Mouse (Mus musculus): Measurements from ENCODE around the gene Ascc2. TPM values are rescaled to one million over a fixed set of nuclear protein-coding genes. Genes with fewer than 3 reads are reported as not detected.

Gene Ascc2
- polyA plus RNA-seq, 1 experiment from 2014 or later, result 33.3 TPM

DNA sequence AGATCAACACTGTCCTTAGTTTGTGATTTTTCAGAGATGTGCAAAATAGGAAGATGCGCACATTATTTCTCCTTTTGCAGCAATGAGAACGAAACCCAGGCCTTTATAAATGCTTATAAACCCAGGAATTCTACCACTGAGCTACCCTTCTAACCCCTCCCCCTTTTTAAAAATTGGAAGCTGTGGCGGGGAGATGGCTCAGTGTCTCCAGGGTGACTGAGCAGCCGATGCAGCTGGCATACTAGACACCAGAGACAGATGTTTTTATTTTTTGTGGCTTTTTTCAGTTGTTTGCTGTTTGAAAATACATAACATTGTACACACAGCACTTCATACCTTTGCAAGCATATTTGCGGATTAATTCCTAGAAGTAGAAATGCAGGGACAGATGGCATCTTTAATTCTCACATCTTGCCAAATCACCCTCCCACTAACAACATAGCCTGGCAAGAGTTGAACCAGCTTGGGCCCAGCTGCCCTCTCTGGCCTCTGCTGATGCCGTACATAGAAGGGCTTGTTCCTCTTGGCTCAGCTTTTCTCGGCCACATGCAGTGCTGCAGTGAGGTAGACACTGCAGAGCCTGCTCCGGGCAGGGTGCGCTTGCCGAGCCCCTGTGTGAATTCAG lies 24.4 kb downstream of the Ascc2 start:
- H3K36me3 ChIP-seq, result peaks cover 38% of the 10 kb centered on the region
- no peaks in the 10 kb centered on the region for H3K4me1 ChIP-seq
- no peak overlapping the region for H3K9ac ChIP-seq
- no peak overlapping the region for H3K4me2 ChIP-seq (replicated peaks)
- H3K9me3 ChIP-seq (replicated peaks), result no peaks in the 10 kb centered on the region
- 74% methylated on average over 10 of the region's 10 CpGs for WGBS
- no peak overlapping the region for H3K4me3 ChIP-seq (replicated peaks)
- no peaks in the 10 kb centered on the region for H3K27me3 ChIP-seq
- no peak for ATAC-seq (ENCODE audit: insufficient number of reproducible peaks, low FRiP score, low TSS enrichment, low read depth)
- H3K27ac ChIP-seq (replicated peaks), result 0 out of 2 replicates have a peak overlapping the region, but pooled peaks have one; percentile 11

DNA sequence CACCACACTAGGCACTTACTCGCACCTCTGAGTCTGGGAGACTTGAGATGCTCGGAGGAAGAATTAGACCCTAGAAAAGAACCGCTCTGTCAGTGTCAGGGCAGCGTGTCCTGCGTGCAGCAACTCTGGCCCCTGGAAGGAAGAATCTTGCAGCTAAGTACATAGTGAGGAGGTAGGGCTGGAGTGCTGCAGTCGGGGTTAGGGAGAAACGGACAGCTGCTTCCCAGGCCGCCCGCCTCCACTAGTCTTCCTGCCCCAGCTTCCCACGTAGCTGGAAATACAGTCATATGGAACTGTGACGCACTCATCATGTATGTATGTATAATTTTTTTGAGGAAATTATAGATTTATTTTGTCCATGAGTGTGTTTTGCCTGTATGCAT lies 24.9 kb downstream of the Ascc2 start:
- Histone ChIP-seq H3K9me3 (replicated peaks) (no peaks in the 10 kb centered on the region), H3K27ac (replicated peaks) (no peak overlapping the region), H3K4me2 (replicated peaks) (no peak overlapping the region), H3K4me1 (no peaks in the 10 kb centered on the region), H3K4me3 (replicated peaks) (no peak overlapping the region), H3K9ac (no peak overlapping the region), H3K36me3 (peaks cover 33% of the 10 kb centered on the region), H3K27me3 (no peaks in the 10 kb centered on the region)
- 82% methylated on average over 11 of the region's 11 CpGs for WGBS
- no peak; the same call in 1 of the 2 replicates for ATAC-seq (ENCODE audit: insufficient number of reproducible peaks, low FRiP score, low TSS enrichment, low read depth)

GRCm38 (mm10) chr11:4671736-4672135 lies 34.2 kb downstream of the Ascc2 start:
- H3K9me3 ChIP-seq (replicated peaks), result no peaks in the 10 kb centered on the region
- H3K27me3 ChIP-seq, result no peaks in the 10 kb centered on the region
- H3K4me2 ChIP-seq (replicated peaks), result no peak overlapping the region
- peaks cover 36% of the 10 kb centered on the region for H3K36me3 ChIP-seq
- WGBS, result 83% methylated on average over 4 of the region's 4 CpGs
- no peaks in the 10 kb centered on the region for H3K4me1 ChIP-seq
- H3K4me3 ChIP-seq (replicated peaks), result no peak overlapping the region
- no peak overlapping the region for H3K9ac ChIP-seq
- no peak overlapping the region for H3K27ac ChIP-seq (replicated peaks)
- ATAC-seq (ENCODE audit: insufficient number of reproducible peaks, low FRiP score, low TSS enrichment, low read depth), result no peak

DNA sequence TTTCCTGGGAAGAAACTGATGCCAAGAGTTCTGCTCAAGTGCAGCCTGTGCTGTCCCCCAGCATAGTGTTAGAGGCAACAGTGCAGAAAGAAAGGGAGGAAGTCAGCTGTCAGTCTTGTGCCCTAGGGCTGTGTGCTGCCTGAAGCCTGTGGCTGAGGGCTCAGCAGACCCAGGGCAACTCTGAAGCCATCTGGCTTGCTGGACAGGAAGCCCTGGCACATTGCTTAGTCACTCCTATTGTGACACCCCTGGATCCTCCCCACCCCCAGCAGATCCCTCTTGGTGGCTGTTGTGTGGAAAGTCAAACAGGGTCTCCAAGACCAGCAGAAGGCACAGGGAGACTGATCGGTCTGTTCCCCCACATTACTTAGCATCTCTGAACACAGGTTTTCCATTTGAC lies 37.0 kb downstream of the Ascc2 start:
- no peaks in the 10 kb centered on the region for H3K9me3 ChIP-seq (replicated peaks)
- no peak overlapping the region for H3K9ac ChIP-seq
- H3K4me1 ChIP-seq, result peaks cover 13% of the 10 kb centered on the region
- no peak overlapping the region for H3K4me2 ChIP-seq (replicated peaks)
- no peak overlapping the region for H3K4me3 ChIP-seq (replicated peaks)
- WGBS, result 92% methylated on average over 1 of the region's 1 CpGs
- ATAC-seq (ENCODE audit: insufficient number of reproducible peaks, low FRiP score, low TSS enrichment, low read depth), result no peak
- H3K27me3 ChIP-seq, result no peaks in the 10 kb centered on the region
- no peak overlapping the region for H3K27ac ChIP-seq (replicated peaks)
- peaks cover 36% of the 10 kb centered on the region for H3K36me3 ChIP-seq

DNA sequence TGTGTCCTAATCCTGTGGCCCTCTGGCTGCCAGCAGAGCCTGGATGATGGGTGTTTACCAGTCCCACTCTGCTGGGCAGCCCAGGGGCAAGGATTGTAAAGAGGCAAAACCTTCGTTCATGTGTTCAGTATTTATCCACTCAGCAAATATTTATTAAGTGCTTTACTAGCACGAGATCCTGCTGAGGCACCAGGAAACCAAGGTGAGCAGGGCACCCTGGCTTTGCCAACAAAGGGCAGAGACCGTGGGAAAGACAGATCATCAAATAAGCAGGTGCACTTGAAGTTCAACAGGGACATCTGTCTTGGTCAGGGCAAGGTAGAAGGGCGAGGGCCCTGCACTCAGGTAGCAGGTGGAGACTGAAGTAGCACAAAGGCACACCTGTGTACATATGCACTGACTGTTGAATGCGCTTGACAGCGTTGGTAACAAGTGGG lies 37.6 kb downstream of the Ascc2 start:
- no peak overlapping the region for H3K4me2 ChIP-seq (replicated peaks)
- no peaks in the 10 kb centered on the region for H3K27me3 ChIP-seq
- H3K36me3 ChIP-seq, result peaks cover 35% of the 10 kb centered on the region
- no peak for ATAC-seq (ENCODE audit: insufficient number of reproducible peaks, low FRiP score, low TSS enrichment, low read depth)
- 89% methylated on average over 6 of the region's 6 CpGs for WGBS
- H3K27ac ChIP-seq (replicated peaks), result no peak overlapping the region
- H3K4me1 ChIP-seq, result peaks cover 18% of the 10 kb centered on the region
- no peak overlapping the region for H3K4me3 ChIP-seq (replicated peaks)
- no peak overlapping the region for H3K9ac ChIP-seq
- no peaks in the 10 kb centered on the region for H3K9me3 ChIP-seq (replicated peaks)

- WGBS, result 90% methylated on average over 6 of the region's 6 CpGs
- no peak overlapping the region for H3K4me3 ChIP-seq (replicated peaks)
- H3K27me3 ChIP-seq, result no peaks in the 10 kb centered on the region
- H3K36me3 ChIP-seq, result peaks cover 31% of the 10 kb centered on the region
- no peaks in the 10 kb centered on the region for H3K9me3 ChIP-seq (replicated peaks)
- no peak for ATAC-seq (ENCODE audit: insufficient number of reproducible peaks, low FRiP score, low TSS enrichment, low read depth)
- H3K27ac ChIP-seq (replicated peaks), result no peak overlapping the region
- peaks cover 20% of the 10 kb centered on the region for H3K4me1 ChIP-seq
- no peak overlapping the region for H3K4me2 ChIP-seq (replicated peaks)
- H3K9ac ChIP-seq, result no peak overlapping the region
Measured at GRCm38 (mm10) chr11:4675693-4676092, 38.1 kb downstream of the Ascc2 start.

- H3K36me3 ChIP-seq, result peaks cover 46% of the 10 kb centered on the region
Measured at GRCm38 (mm10) chr11:4677250-4677872, 39.8 kb downstream of the Ascc2 start.

DNA sequence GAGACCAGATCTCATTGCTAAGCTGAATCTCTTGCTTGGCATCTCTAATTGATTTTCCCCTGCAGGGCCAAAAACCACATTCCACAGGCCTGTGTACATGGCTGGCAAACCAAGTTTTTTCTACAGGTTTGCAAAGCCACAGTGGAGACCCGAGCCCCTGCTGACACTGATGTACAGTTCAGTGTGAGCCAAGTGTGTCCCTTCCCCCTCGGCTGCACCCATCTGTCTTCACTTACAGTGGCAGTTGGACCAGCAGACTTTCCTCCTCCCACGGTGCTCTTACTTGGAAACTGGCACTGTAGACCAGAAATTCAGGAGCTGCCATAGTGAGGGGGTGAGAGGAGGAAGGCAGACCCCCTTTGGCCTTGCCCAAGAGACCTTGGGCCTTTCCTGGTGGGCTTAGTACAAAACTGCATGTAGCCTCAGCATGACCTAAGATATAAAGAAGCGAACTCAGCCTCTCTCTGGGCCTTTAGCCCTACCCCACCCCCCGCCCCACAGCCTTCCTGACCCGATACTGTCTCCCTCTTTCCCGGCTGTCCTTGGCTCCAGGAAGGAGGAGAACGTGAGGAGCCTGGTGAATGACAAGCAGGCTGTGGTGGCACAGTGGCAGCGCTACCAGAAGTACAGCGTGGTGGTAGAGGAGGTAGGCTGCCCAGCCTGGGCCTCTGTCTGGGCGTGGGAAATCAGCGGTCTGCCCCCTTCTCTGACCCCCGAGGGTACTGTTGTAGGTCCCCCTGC lies 41.3 kb downstream of the Ascc2 start:
- no peak overlapping the region for H3K4me2 ChIP-seq (replicated peaks)
- no peak overlapping the region for H3K4me3 ChIP-seq (replicated peaks)
- peaks cover 20% of the 10 kb centered on the region for H3K4me1 ChIP-seq
- H3K9ac ChIP-seq, result no peak overlapping the region
- H3K27ac ChIP-seq (replicated peaks), result peak overlapping the region; percentile 82
- WGBS, result 52% methylated on average over 13 of the region's 13 CpGs
- peaks cover 50% of the 10 kb centered on the region for H3K36me3 ChIP-seq
- ATAC-seq (ENCODE audit: insufficient number of reproducible peaks, low FRiP score, low TSS enrichment, low read depth), result peak; percentile 70; the same call in 1 of the 2 replicates
- no peaks in the 10 kb centered on the region for H3K27me3 ChIP-seq
- H3K9me3 ChIP-seq (replicated peaks), result no peaks in the 10 kb centered on the region

More at GRCm38 (mm10) chr11:4677250-4677872, 39.8 kb downstream of the Ascc2 start:
- Histone ChIP-seq H3K4me3 (replicated peaks) (no peak overlapping the region), H3K9me3 (replicated peaks) (no peaks in the 10 kb centered on the region), H3K27me3 (no peaks in the 10 kb centered on the region), H3K4me2 (replicated peaks) (no peak overlapping the region), H3K27ac (replicated peaks) (no peak overlapping the region), H3K4me1 (peaks cover 20% of the 10 kb centered on the region), H3K9ac (no peak overlapping the region)
- ATAC-seq (ENCODE audit: insufficient number of reproducible peaks, low FRiP score, low TSS enrichment, low read depth), result no peak
- 81% methylated on average over 7 of the region's 7 CpGs for WGBS

DNA sequence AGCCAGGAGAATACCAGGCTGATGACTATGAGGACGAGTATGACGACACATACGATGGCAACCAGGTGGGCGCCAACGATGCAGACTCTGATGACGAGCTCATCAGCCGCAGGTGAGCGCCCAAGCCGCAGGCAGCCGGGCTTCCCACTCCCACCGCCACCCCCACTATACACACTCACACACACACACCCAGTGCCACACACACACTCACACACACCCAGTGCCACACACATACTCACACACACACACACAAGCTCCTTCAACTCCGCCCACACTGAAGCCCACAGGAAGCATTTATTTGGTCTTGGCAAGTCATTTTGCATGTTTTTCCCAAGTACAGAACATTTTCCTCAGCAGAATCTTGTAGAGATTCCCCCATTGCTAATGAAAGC lies 41.9 kb downstream of the Ascc2 start:
- ATAC-seq (ENCODE audit: insufficient number of reproducible peaks, low FRiP score, low TSS enrichment, low read depth), result no peak
- Histone ChIP-seq H3K4me3 (replicated peaks) (no peak overlapping the region), H3K27me3 (no peaks in the 10 kb centered on the region), H3K36me3 (peaks cover 51% of the 10 kb centered on the region), H3K4me2 (replicated peaks) (no peak overlapping the region), H3K9ac (no peak overlapping the region), H3K4me1 (peaks cover 20% of the 10 kb centered on the region), H3K9me3 (replicated peaks) (no peaks in the 10 kb centered on the region), H3K27ac (replicated peaks) (peak overlapping the region; percentile 82)
- WGBS, result 79% methylated on average over 12 of the region's 12 CpGs

- H3K4me2 ChIP-seq (replicated peaks), result no peak overlapping the region
- peaks cover 23% of the 10 kb centered on the region for H3K4me1 ChIP-seq
- H3K27ac ChIP-seq (replicated peaks), result peak overlapping the region; percentile 82
- H3K4me3 ChIP-seq (replicated peaks), result no peak overlapping the region
- H3K36me3 ChIP-seq, result peaks cover 47% of the 10 kb centered on the region
- no peaks in the 10 kb centered on the region for H3K27me3 ChIP-seq
- ATAC-seq (ENCODE audit: insufficient number of reproducible peaks, low FRiP score, low TSS enrichment, low read depth), result no peak
- no peak overlapping the region for H3K9ac ChIP-seq
- 37% methylated on average over 3 of the region's 3 CpGs for WGBS
- no peaks in the 10 kb centered on the region for H3K9me3 ChIP-seq (replicated peaks)
Measured at GRCm38 (mm10) chr11:4680126-4680525, 42.6 kb downstream of the Ascc2 start.

- whole genome bisulfite sequencing, result 87% methylated on average over 6 of the region's 6 CpGs
- Histone ChIP-seq H3K9ac (no peak overlapping the region), H3K27ac (replicated peaks) (no peak overlapping the region), H3K27me3 (no peaks in the 10 kb centered on the region), H3K9me3 (replicated peaks) (no peaks in the 10 kb centered on the region), H3K4me1 (peaks cover 21% of the 10 kb centered on the region), H3K4me2 (replicated peaks) (no peak overlapping the region), H3K4me3 (replicated peaks) (no peak overlapping the region), H3K36me3 (peaks cover 33% of the 10 kb centered on the region)
- ATAC-seq (ENCODE audit: insufficient number of reproducible peaks, low FRiP score, low TSS enrichment, low read depth), result no peak
Measured at GRCm38 (mm10) chr11:4683516-4683915, 46.0 kb downstream of the Ascc2 start.

Data from embryonic facial prominence, embryonic 15.5 days (tissue).